In the genomic region with DNA sequence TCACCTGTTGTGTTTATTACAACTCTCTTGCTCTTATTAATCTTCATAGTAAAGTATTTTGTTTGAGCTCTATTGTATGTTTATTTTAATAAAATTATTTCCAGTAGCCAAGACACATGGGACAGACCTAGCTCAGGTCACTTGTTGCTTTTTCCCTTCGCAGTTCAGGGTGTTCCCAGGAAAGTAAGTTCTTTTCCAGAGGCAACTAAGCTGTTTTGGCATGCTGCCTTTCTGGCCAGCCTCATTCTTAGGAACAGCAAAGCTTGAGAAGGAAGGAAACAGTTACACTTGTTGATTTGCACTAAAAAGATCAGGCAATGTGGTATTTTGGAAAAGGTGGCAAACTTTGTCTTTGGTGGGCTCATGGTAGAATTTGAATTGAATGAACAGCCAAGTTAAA, we compare ENCODE assay signal across 14 mouse cellular contexts.
DNase-seq lines count a peak whose midpoint lies in the region; ATAC-seq and TF ChIP-seq lines count a peak whose summit lies in the region.
"Had no signal": no experiment of that assay in that cellular context is flagged by ENCODE, and none has a peak within 500 bp of the region (broad histone marks: within the 10 kb centered on the region; RNA-seq: fewer than 3 reads in every experiment).

No protein-coding gene starts in this region.

- H3K27ac ChIP-seq in hindbrain, postnatal 0 days, result no peak overlapping the region
- no peak overlapping the region for H3K27ac ChIP-seq in hindbrain, embryonic 14.5 days
- no peak overlapping the region for H3K27ac ChIP-seq in heart, postnatal 0 days (ENCODE audit: low read depth)
- H3K27ac ChIP-seq: embryonic facial prominence, embryonic 13.5 days; hindbrain, embryonic 15.5 days; limb, embryonic 12.5 days had no signal

- no peak for TF ChIP-seq CTCF in hindbrain, postnatal 0 days (IDR thresholded peaks at IDR 0.05; ENCODE audit: low read depth)
- TF ChIP-seq CTCF in heart, postnatal 0 days (IDR thresholded peaks at IDR 0.05; ENCODE audit: low read depth), result no peak

- H3K27me3 ChIP-seq in hindbrain, postnatal 0 days (ENCODE audit: insufficient read depth, low read length), result no peaks in the 10 kb centered on the region
- no peaks in the 10 kb centered on the region for H3K27me3 ChIP-seq in hindbrain, embryonic 14.5 days (ENCODE audit: control insufficient read depth, insufficient read depth, low read length)
- no peaks in the 10 kb centered on the region for H3K27me3 ChIP-seq in heart, postnatal 0 days (ENCODE audit: control insufficient read depth, insufficient read depth, low read length)
- H3K27me3 ChIP-seq: embryonic facial prominence, embryonic 13.5 days; hindbrain, embryonic 15.5 days; limb, embryonic 12.5 days; megakaryocyte, embryonic 14.5 days had no signal

- TF ChIP-seq EP300 in heart, postnatal 0 days (IDR thresholded peaks at IDR 0.05; ENCODE audit: low read depth), result no peak

- no peak for ATAC-seq in hindbrain, postnatal 0 days
- no peak for ATAC-seq in hindbrain, embryonic 14.5 days (ENCODE audit: low FRiP score)
- no peak for ATAC-seq in heart, postnatal 0 days (ENCODE audit: insufficient read depth, low read depth)
- ATAC-seq in erythroblast, adult 5-6 weeks (replicated peaks; ENCODE audit: low FRiP score, poor library complexity, severe bottlenecking), result no peak

- no peaks in the 10 kb centered on the region for H3K4me1 ChIP-seq in hindbrain, postnatal 0 days (ENCODE audit: insufficient read depth, low read length)
- peaks cover 5% of the 10 kb centered on the region; the same call in 1 of the 2 replicates for H3K4me1 ChIP-seq in hindbrain, embryonic 14.5 days (replicated peaks; ENCODE audit: control insufficient read depth, insufficient read depth, low read length)
- no peaks in the 10 kb centered on the region for H3K4me1 ChIP-seq in heart, postnatal 0 days (ENCODE audit: control insufficient read depth, insufficient read depth)

- H3K4me2 ChIP-seq in hindbrain, postnatal 0 days (ENCODE audit: low read depth, low read length), result no peak overlapping the region
- H3K4me2 ChIP-seq in hindbrain, embryonic 14.5 days (replicated peaks), result no peak overlapping the region
- no peak overlapping the region for H3K4me2 ChIP-seq in heart, postnatal 0 days (ENCODE audit: low read depth, low read length)
- H3K4me2 ChIP-seq: embryonic facial prominence, embryonic 13.5 days; hindbrain, embryonic 15.5 days; limb, embryonic 12.5 days had no signal

- H3K9me3 ChIP-seq in hindbrain, postnatal 0 days (ENCODE audit: low read length), result no peaks in the 10 kb centered on the region
- no peaks in the 10 kb centered on the region for H3K9me3 ChIP-seq in hindbrain, embryonic 14.5 days (ENCODE audit: control insufficient read depth, low read length)
- no peaks in the 10 kb centered on the region for H3K9me3 ChIP-seq in heart, postnatal 0 days (replicated peaks; ENCODE audit: control insufficient read depth, low read length)
- H3K9me3 ChIP-seq: embryonic facial prominence, embryonic 13.5 days; hindbrain, embryonic 15.5 days; limb, embryonic 12.5 days; megakaryocyte, embryonic 14.5 days had no signal

- peak; percentile 36 for DNase-seq in hindbrain, postnatal 0 days (ENCODE audit: low spot score)
- no peak for DNase-seq in hindbrain, embryonic 14.5 days (ENCODE audit: low spot score)
- DNase-seq in lung, postnatal 36 days, result peak; percentile 25
- DNase-seq in lung, postnatal 25 days (ENCODE audit: low spot score), result no peak
- peak; percentile 21 for DNase-seq in heart, postnatal 0 days (ENCODE audit: low spot score)
- DNase-seq in testis, postnatal 14 days (ENCODE audit: low spot score), result peak; percentile 15
- no peak for DNase-seq in embryo, embryonic 11 days
- DNase-seq: cerebellum, adult 9-10 months; thymus, postnatal 14 days had no signal

- H3K4me3 ChIP-seq in hindbrain, postnatal 0 days (ENCODE audit: low read length), result no peak overlapping the region
- H3K4me3 ChIP-seq in hindbrain, embryonic 14.5 days (replicated peaks; ENCODE audit: low read length), result no peak overlapping the region
- H3K4me3 ChIP-seq in heart, postnatal 0 days (ENCODE audit: low read depth, low read length), result no peak overlapping the region
- H3K4me3 ChIP-seq: embryonic facial prominence, embryonic 13.5 days; hindbrain, embryonic 15.5 days; limb, embryonic 12.5 days; megakaryocyte, embryonic 14.5 days had no signal

- no peak overlapping the region for H3K9ac ChIP-seq in hindbrain, postnatal 0 days (replicated peaks; ENCODE audit: low read length)
- H3K9ac ChIP-seq in hindbrain, embryonic 14.5 days, result no peak overlapping the region
- no peak overlapping the region for H3K9ac ChIP-seq in heart, postnatal 0 days (replicated peaks; ENCODE audit: low read depth, low read length)
- H3K9ac ChIP-seq: embryonic facial prominence, embryonic 13.5 days; hindbrain, embryonic 15.5 days; limb, embryonic 12.5 days had no signal

- H3K36me3 ChIP-seq in hindbrain, postnatal 0 days (ENCODE audit: insufficient read depth, low read length), result no peaks in the 10 kb centered on the region
- H3K36me3 ChIP-seq in hindbrain, embryonic 14.5 days (replicated peaks; ENCODE audit: control insufficient read depth, insufficient read depth), result no peaks in the 10 kb centered on the region; the same call in 1 of the 2 replicates
- no peaks in the 10 kb centered on the region for H3K36me3 ChIP-seq in heart, postnatal 0 days (replicated peaks; ENCODE audit: control insufficient read depth, insufficient read depth, low read length)
- H3K36me3 ChIP-seq: hindbrain, embryonic 15.5 days; limb, embryonic 12.5 days had no signal

- 60% methylated on average over 1 of the region's 1 CpGs for WGBS in hindbrain, postnatal 0 days
- 88% methylated on average over 1 of the region's 1 CpGs for WGBS in hindbrain, embryonic 14.5 days
- WGBS in heart, postnatal 0 days, result 47% methylated on average over 1 of the region's 1 CpGs

Comparison
In these comparisons a context has a peak if more than half of its experiments do, and no peak if none do; other contexts are left out.
1. DNase-seq: peak in hindbrain, postnatal 0 days (single experiment), lung, postnatal 36 days (single experiment), heart, postnatal 0 days (single experiment) and testis, postnatal 14 days (single experiment); none in hindbrain, embryonic 14.5 days (single experiment), lung, postnatal 25 days (single experiment) and embryo, embryonic 11 days (single experiment).